In the genomic region with DNA sequence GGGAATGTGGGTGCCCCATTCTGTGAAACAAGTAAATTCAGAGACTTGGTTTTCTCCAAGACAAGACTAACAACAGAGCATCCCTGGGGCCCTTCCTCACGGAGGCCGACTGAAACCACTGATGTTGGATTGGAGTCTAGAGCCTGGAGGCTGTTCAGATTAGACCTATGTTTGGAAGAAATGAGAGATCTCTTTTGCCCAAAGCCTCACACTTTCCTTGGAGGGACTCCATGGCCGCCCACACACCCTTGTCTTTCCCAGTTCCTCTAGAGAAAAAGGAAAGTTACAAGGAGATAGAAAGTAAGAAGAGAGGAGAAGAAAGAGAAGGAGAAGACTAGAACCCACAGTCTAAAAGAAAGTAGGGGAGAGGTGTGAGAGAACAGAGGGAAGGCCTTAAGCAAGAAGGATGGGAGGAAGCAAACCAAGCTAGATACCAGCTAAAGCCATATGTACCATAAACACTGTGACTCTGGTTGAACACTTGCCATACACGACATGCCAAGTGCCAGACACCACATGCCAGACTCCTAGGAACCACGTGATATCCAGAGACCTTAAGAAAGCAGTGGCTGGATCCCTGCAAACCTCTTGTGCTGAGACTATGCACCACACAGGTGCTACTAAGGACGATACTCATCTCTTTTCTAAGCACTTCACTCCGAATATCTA, we compare ENCODE assay signal across 10 mouse cellular contexts.
A peak's percentile ranks its signal among the peaks of the same experiment; 100 is the strongest.
DNase-seq lines count a peak whose midpoint lies in the region; TF ChIP-seq lines count a peak whose summit lies in the region.
"Had no signal": no experiment of that assay in that cellular context is flagged by ENCODE, and none has a peak within 500 bp of the region (broad histone marks: within the 10 kb centered on the region; RNA-seq: fewer than 3 reads in every experiment).

No protein-coding gene starts in this region.

- H3K4me1 ChIP-seq in embryonic fibroblast, embryonic 13.5 days (ENCODE audit: control insufficient read depth, insufficient read depth, low read length) = peaks cover 2% of the 10 kb centered on the region; the same call in 1 of the 2 replicates
- H3K4me1 ChIP-seq: midbrain, embryonic 10.5 days had no signal

- no peak for TF ChIP-seq POLR2A in embryonic fibroblast, embryonic 13.5 days (IDR thresholded peaks at IDR 0.05; ENCODE audit: low read depth, low read length)

- DNase-seq in left cerebral cortex, adult 18-20 months (ENCODE audit: low spot score in 2 of 2) = peak; percentile 41 to 64
- no peak for DNase-seq in left cerebral cortex, postnatal 10 days (ENCODE audit: extremely low spot score in 1 of 2, low spot score in 2 of 2)
- peak; percentile 58 for DNase-seq in gastrocnemius, adult 2 months
- DNase-seq in left cerebral cortex, postnatal 36 days (ENCODE audit: low spot score in 2 of 2) = peak; percentile 47 to 55
- DNase-seq in spleen, postnatal 14 days (ENCODE audit: low spot score in 2 of 2) = no peak
- DNase-seq in ovary, postnatal 14 days (ENCODE audit: low spot score) = no peak
- no peak for DNase-seq in kidney, postnatal 36 days
- DNase-seq: thymus, postnatal 4 days had no signal

- H3K4me3 ChIP-seq in embryonic fibroblast, embryonic 13.5 days (ENCODE audit: insufficient read depth, low read length) = no peak overlapping the region
- no peak overlapping the region for H3K4me3 ChIP-seq in gastrocnemius, adult 2 months
- H3K4me3 ChIP-seq: midbrain, embryonic 10.5 days had no signal

- H3K27ac ChIP-seq in embryonic fibroblast, embryonic 13.5 days (ENCODE audit: insufficient read depth, low read length) = peak overlapping the region; percentile 64
- peak overlapping the region; percentile 66 for H3K27ac ChIP-seq in gastrocnemius, adult 2 months
- H3K27ac ChIP-seq: midbrain, embryonic 10.5 days had no signal

- intact Hi-C loops in left cerebral cortex, postnatal 10 days (cut with DNase I) = no loop called here
- intact Hi-C loops in gastrocnemius, adult 2 months (cut with DNase I) = no loop called here
- intact Hi-C loops in left cerebral cortex, postnatal 36 days (cut with DNase I) = no loop called here

- no peak for TF ChIP-seq CTCF in embryonic fibroblast, embryonic 13.5 days (IDR thresholded peaks at IDR 0.05; ENCODE audit: borderline replicate concordance, insufficient read depth, low read length)
- TF ChIP-seq CTCF in gastrocnemius, adult 2 months (IDR thresholded peaks at IDR 0.05) = no peak

Comparison
In these comparisons a context has a peak if more than half of its experiments do, and no peak if none do; other contexts are left out.
1. DNase-seq: peak in left cerebral cortex, adult 18-20 months (2 of 2), gastrocnemius, adult 2 months (single experiment) and left cerebral cortex, postnatal 36 days (2 of 2); none in left cerebral cortex, postnatal 10 days (0 of 2), spleen, postnatal 14 days (0 of 2), ovary, postnatal 14 days (single experiment) and kidney, postnatal 36 days (0 of 2).